Mouse (Mus musculus) pancreas, adult 10 weeks (tissue): ENCODE data around the gene Alox5. TPM values are rescaled to one million over a fixed set of nuclear protein-coding genes. Genes with fewer than 3 reads are reported as not detected.

ENCODE experiments used
- polyA plus RNA-seq: library from polyadenylated mRNA; stranded (reverse); fragments of 350-450 nt; fragmentation: Illumina TruSeq; extraction: RNeasy Lipid Tissue Mini Kit (QIAGEN cat#74804); gene quantifications from one replicate; pipeline ENCODE4 v1.2.3, GENCODE M21; 2015; ENCODE audit warnings: low read depth, low replicate concordance; ENCODE audit not compliant: insufficient read depth

Alox5 gene
- 2.1 TPM for polyA plus RNA-seq

GRCm38 (mm10) chr6:116460544-116461283 lies at the start of gene Alox5:
Alox5 (minus strand) TSS chr6:116461178.

GRCm38 (mm10) chr6:116506302-116507003 lies 45.5 kb upstream of the Alox5 start, which contains the start of gene Olfr212:
Olfr212 (plus strand) TSS chr6:116506516.

GRCm38 (mm10) chr6:116488791-116489190 lies 27.8 kb upstream of the Alox5 start, which contains the start of gene Olfr211:
Olfr211 (plus strand) TSS chr6:116489091.

Other genes with a start within 250 kb of the Alox5 start
- 0.26 TPM for gene Zfand4, start 197.0 kb downstream of the Alox5 start, polyA plus RNA-seq
- gene March8, start 123.2 kb downstream of the Alox5 start, polyA plus RNA-seq, result 15.3 TPM
- not detected for gene Olfr211, start 27.9 kb upstream of the Alox5 start, polyA plus RNA-seq
- gene Olfr212, start 45.3 kb upstream of the Alox5 start, polyA plus RNA-seq, result not detected
- gene Olfr213, start 77.3 kb upstream of the Alox5 start, polyA plus RNA-seq, result not detected
- gene Gm5580, start 90.0 kb upstream of the Alox5 start, polyA plus RNA-seq, result not detected
- not detected for gene Olfr214, start 93.1 kb upstream of the Alox5 start, polyA plus RNA-seq
- gene Olfr215, start 123.0 kb upstream of the Alox5 start, polyA plus RNA-seq, result not detected
- gene Zfp422, start 167.8 kb upstream of the Alox5 start, polyA plus RNA-seq, result 5.4 TPM
- gene Depp1, start 189.4 kb upstream of the Alox5 start, polyA plus RNA-seq, result 5.3 TPM
- gene Rassf4, start 212.8 kb upstream of the Alox5 start, polyA plus RNA-seq, result 2.7 TPM